Mouse (Mus musculus): ENCODE results near the gene Ankrd16. TPM values are rescaled to one million over a fixed set of nuclear protein-coding genes. Genes with fewer than 3 reads are reported as not detected.

The Ankrd16 gene
- total RNA-seq (2021) (10 to 100 TPM; 16.6 TPM), polyA plus RNA-seq (2012; rRNA removed) (27.9 and 30.6 TPM in 2 replicates)
- long read RNA-seq, transcript Ankrd16-201 (7 exons, 1,618 nt), result major isoform, 6 of 7 reads
- long read RNA-seq, partial matches to known transcripts, result 0 of 7 reads
- long read RNA-seq, other reads (novel, unspliced or antisense), result 0 of 7 reads

DNA sequence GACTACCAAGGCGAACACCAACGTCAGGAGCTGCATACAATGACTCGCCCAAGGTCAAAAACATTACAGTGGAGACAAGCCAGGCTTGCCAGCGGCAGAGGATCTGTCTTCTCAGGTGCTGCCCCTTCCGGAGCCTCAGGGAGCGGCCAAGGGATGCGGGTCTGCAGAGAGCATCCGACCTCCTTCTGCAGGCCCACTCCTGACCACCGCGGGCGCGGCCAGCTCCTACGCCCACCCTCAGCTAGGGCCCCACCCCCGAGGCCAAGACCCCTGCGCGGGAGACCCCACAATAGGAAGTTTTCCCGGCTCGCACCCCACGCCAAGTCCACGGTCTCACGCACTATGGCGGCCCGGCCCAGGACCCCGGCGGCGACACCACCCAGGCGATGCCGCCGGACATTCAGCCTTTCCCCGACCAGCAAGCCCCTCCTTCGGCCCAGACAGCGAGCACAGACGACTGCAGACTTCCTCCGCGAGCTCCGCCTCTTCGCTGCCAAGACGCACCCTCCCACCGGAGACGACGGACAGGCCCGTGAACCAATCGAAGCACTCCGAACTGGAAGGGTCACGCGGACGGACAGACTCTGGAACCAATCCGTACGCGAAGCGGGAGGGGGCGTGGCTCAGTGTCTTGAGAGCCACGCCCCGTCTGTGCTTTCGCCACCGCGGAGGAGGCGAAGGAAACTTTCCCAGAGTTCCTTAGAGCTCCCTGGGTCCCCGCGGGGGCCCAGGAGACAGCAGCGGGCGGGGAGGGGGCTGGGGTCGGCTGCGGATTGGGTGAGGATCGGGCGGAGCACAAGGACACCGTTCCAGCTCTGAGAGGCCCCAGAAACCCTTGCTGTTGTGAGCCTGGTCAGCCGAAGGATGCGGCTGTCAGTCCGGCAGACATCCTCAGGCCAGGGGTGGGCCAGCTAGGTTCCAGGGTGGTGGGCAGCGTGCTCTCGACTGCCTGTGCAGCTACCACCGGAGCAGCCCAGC lies at the start of gene Ankrd16, which contains the start of gene Fbh1:
TSS of gene Ankrd16 (plus strand) at position 786 of the 978 bp plus-strand sequence.
TSS of gene Fbh1 (minus strand) at position 492 of the 978 bp plus-strand sequence.
- Histone ChIP-seq H3K27ac (peak within 1 kb of the TSS; percentile 94), H3K36me3 (ENCODE audit: control insufficient read depth, insufficient read depth, low read length) (peaks cover 3% of the 10 kb centered on the region), H3K27me3 (ENCODE audit: control insufficient read depth, insufficient read depth, low read length) (no peaks in the 10 kb centered on the region), H3K4me3 (peak within 1 kb of the TSS; percentile 92), H3K9ac (ENCODE audit: low read depth, low read length) (peak within 1 kb of the TSS; percentile 85), H3K79me2 (replicated peaks; ENCODE audit: control insufficient read depth, insufficient read depth, low read length) (no peaks in the 10 kb centered on the region; the same call in 1 of the 2 replicates), H3K4me1 (ENCODE audit: control insufficient read depth, insufficient read depth, low read length) (peaks cover 3% of the 10 kb centered on the region)
- under 1% methylated on average over 73 of the region's 73 CpGs for WGBS
- peak; percentile 100 for DNase-seq
- TF ChIP-seq POLR2A (IDR thresholded peaks at IDR 0.05; ENCODE audit: insufficient read depth, low read depth, low read length) (peak; percentile 84), CTCF (IDR thresholded peaks at IDR 0.05) (peak; percentile 42), EP300 (IDR thresholded peaks at IDR 0.05; ENCODE audit: insufficient read depth, low read depth, low read length) (no peak)
- intact Hi-C loops (cut with DNase I), result loop anchor here (5.0 to 10.0 kb wide), 2 partner anchors 70 to 173 kb away; partner anchors contain the start of genes Il15ra and Rbm17

GRCm38 (mm10) chr2:11729091-11729490 lies 48.6 kb upstream of the Ankrd16 start:
- H3K9ac ChIP-seq (ENCODE audit: low read depth, low read length), result no peak overlapping the region
- TF ChIP-seq EP300 (IDR thresholded peaks at IDR 0.05; ENCODE audit: insufficient read depth, low read depth, low read length) (no peak), POLR2A (IDR thresholded peaks at IDR 0.05; ENCODE audit: insufficient read depth, low read depth, low read length) (no peak), CTCF (IDR thresholded peaks at IDR 0.05) (no peak)
- 67% methylated on average over 3 of the region's 3 CpGs for WGBS
- H3K36me3 ChIP-seq (ENCODE audit: control insufficient read depth, insufficient read depth, low read length), result peaks cover 5% of the 10 kb centered on the region
- H3K4me3 ChIP-seq, result no peak overlapping the region
- no peak for DNase-seq
- no peaks in the 10 kb centered on the region for H3K4me1 ChIP-seq (ENCODE audit: control insufficient read depth, insufficient read depth, low read length)
- no peaks in the 10 kb centered on the region for H3K79me2 ChIP-seq (replicated peaks; ENCODE audit: control insufficient read depth, insufficient read depth, low read length)
- no peaks in the 10 kb centered on the region for H3K27me3 ChIP-seq (ENCODE audit: control insufficient read depth, insufficient read depth, low read length)
- intact Hi-C loops (cut with DNase I), result no loop called here
- no peak overlapping the region for H3K27ac ChIP-seq

GRCm38 (mm10) chr2:11732978-11733377 lies 44.7 kb upstream of the Ankrd16 start:
- no peak for TF ChIP-seq EP300 (IDR thresholded peaks at IDR 0.05; ENCODE audit: insufficient read depth, low read depth, low read length)
- TF ChIP-seq CTCF (IDR thresholded peaks at IDR 0.05), result no peak
- TF ChIP-seq POLR2A (IDR thresholded peaks at IDR 0.05; ENCODE audit: insufficient read depth, low read depth, low read length), result no peak
- Histone ChIP-seq H3K4me1 (ENCODE audit: control insufficient read depth, insufficient read depth, low read length) (no peaks in the 10 kb centered on the region), H3K9ac (ENCODE audit: low read depth, low read length) (no peak overlapping the region), H3K4me3 (no peak overlapping the region), H3K27me3 (ENCODE audit: control insufficient read depth, insufficient read depth, low read length) (no peaks in the 10 kb centered on the region), H3K36me3 (ENCODE audit: control insufficient read depth, insufficient read depth, low read length) (peaks cover 4% of the 10 kb centered on the region), H3K79me2 (replicated peaks; ENCODE audit: control insufficient read depth, insufficient read depth, low read length) (no peaks in the 10 kb centered on the region), H3K27ac (no peak overlapping the region)
- intact Hi-C loops (cut with DNase I), result no loop called here
- no peak for DNase-seq
- 68% methylated on average over 5 of the region's 5 CpGs for WGBS

DNA sequence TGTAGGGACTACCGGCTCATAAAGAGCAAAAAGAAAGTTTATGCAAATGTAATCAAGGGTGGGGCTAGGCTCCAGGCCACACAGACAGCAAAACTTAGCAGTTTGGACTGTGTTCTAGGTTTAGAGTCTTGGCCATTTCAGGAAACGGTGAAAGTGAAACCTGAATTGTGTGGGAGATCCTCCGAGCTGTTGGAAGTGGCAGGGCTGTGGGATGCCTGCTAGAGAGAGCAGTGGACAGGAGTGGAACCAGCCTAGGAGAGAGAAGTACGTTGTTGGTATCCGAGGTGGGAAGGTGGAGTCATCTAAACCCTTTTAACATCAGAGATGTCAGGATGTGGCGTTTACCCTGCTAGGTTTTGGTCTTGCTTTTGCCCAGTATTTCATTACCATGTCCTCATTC lies 41.8 kb upstream of the Ankrd16 start:
- no peak overlapping the region for H3K27ac ChIP-seq
- H3K36me3 ChIP-seq (ENCODE audit: control insufficient read depth, insufficient read depth, low read length), result peaks cover 2% of the 10 kb centered on the region; the same call in 1 of the 2 replicates
- H3K9ac ChIP-seq (ENCODE audit: low read depth, low read length), result no peak overlapping the region
- no peaks in the 10 kb centered on the region for H3K27me3 ChIP-seq (ENCODE audit: control insufficient read depth, insufficient read depth, low read length)
- H3K4me3 ChIP-seq, result no peak overlapping the region
- intact Hi-C loops (cut with DNase I), result no loop called here
- no peak for DNase-seq
- no peaks in the 10 kb centered on the region for H3K79me2 ChIP-seq (replicated peaks; ENCODE audit: control insufficient read depth, insufficient read depth, low read length)
- 76% methylated on average over 6 of the region's 6 CpGs for WGBS
- H3K4me1 ChIP-seq (ENCODE audit: control insufficient read depth, insufficient read depth, low read length), result no peaks in the 10 kb centered on the region
- TF ChIP-seq CTCF (IDR thresholded peaks at IDR 0.05), result no peak
- TF ChIP-seq EP300 (IDR thresholded peaks at IDR 0.05; ENCODE audit: insufficient read depth, low read depth, low read length), result no peak
- TF ChIP-seq POLR2A (IDR thresholded peaks at IDR 0.05; ENCODE audit: insufficient read depth, low read depth, low read length), result no peak

GRCm38 (mm10) chr2:11738794-11739193 lies 38.9 kb upstream of the Ankrd16 start:
- no peaks in the 10 kb centered on the region; the same call in 1 of the 2 replicates for H3K36me3 ChIP-seq (ENCODE audit: control insufficient read depth, insufficient read depth, low read length)
- intact Hi-C loops (cut with DNase I), result no loop called here
- no peak overlapping the region for H3K9ac ChIP-seq (ENCODE audit: low read depth, low read length)
- H3K27me3 ChIP-seq (ENCODE audit: control insufficient read depth, insufficient read depth, low read length), result no peaks in the 10 kb centered on the region
- H3K4me3 ChIP-seq, result no peak overlapping the region
- no peaks in the 10 kb centered on the region for H3K79me2 ChIP-seq (replicated peaks; ENCODE audit: control insufficient read depth, insufficient read depth, low read length)
- H3K27ac ChIP-seq, result no peak overlapping the region
- no peak for TF ChIP-seq POLR2A (IDR thresholded peaks at IDR 0.05; ENCODE audit: insufficient read depth, low read depth, low read length)
- H3K4me1 ChIP-seq (ENCODE audit: control insufficient read depth, insufficient read depth, low read length), result no peaks in the 10 kb centered on the region
- 93% methylated on average over 3 of the region's 3 CpGs for WGBS
- DNase-seq, result no peak
